ENCODE assay signal across 13 mouse cellular contexts in genomic region chr1:187439170-187439914, GRCm38 (mm10).
A peak's percentile ranks its signal among the peaks of the same experiment; 100 is the strongest.
DNase-seq lines count a peak whose midpoint lies in the region; ATAC-seq lines count a peak whose summit lies in the region.
"Had no signal": no experiment of that assay in that cellular context is flagged by ENCODE, and none has a peak within 500 bp of the region (broad histone marks: within the 10 kb centered on the region; RNA-seq: fewer than 3 reads in every experiment).

No protein-coding gene starts in this region.

- H3K36me3 ChIP-seq in heart, embryonic 11.5 days (ENCODE audit: control insufficient read depth, insufficient read depth, low read length), result no peaks in the 10 kb centered on the region
- no peaks in the 10 kb centered on the region for H3K36me3 ChIP-seq in embryonic facial prominence, embryonic 14.5 days (ENCODE audit: control insufficient read depth, insufficient read depth, low read length)
- H3K36me3 ChIP-seq in kidney, embryonic 16.5 days (ENCODE audit: insufficient read depth, low read length), result no peaks in the 10 kb centered on the region
- no peaks in the 10 kb centered on the region for H3K36me3 ChIP-seq in heart, embryonic 12.5 days
- H3K36me3 ChIP-seq: embryonic facial prominence, embryonic 13.5 days; heart, embryonic 15.5 days had no signal

- H3K4me2 ChIP-seq in heart, embryonic 11.5 days, result no peak overlapping the region
- H3K4me2 ChIP-seq in embryonic facial prominence, embryonic 14.5 days (ENCODE audit: low read depth, low read length), result no peak overlapping the region
- peak overlapping the region; percentile 35 for H3K4me2 ChIP-seq in kidney, embryonic 16.5 days (replicated peaks; ENCODE audit: low read depth, low read length)
- H3K4me2 ChIP-seq in heart, embryonic 12.5 days, result no peak overlapping the region
- H3K4me2 ChIP-seq: embryonic facial prominence, embryonic 13.5 days; heart, embryonic 15.5 days had no signal

- 82% methylated on average over 20 of the region's 20 CpGs for WGBS in heart, embryonic 11.5 days (ENCODE audit: insufficient replicate concordance)
- 77% methylated on average over 20 of the region's 20 CpGs for WGBS in embryonic facial prominence, embryonic 14.5 days
- 45% methylated on average over 20 of the region's 20 CpGs for WGBS in kidney, embryonic 16.5 days
- WGBS in heart, embryonic 12.5 days, result 75% methylated on average over 20 of the region's 20 CpGs

- H3K27me3 ChIP-seq in heart, embryonic 11.5 days (ENCODE audit: control insufficient read depth, insufficient read depth, low read length), result no peaks in the 10 kb centered on the region
- no peaks in the 10 kb centered on the region for H3K27me3 ChIP-seq in embryonic facial prominence, embryonic 14.5 days (replicated peaks; ENCODE audit: control insufficient read depth, insufficient read depth, low read length)
- no peaks in the 10 kb centered on the region for H3K27me3 ChIP-seq in kidney, embryonic 16.5 days (ENCODE audit: insufficient read depth, low read length)
- H3K27me3 ChIP-seq in heart, embryonic 12.5 days (replicated peaks), result no peaks in the 10 kb centered on the region
- H3K27me3 ChIP-seq: heart, embryonic 15.5 days had no signal

- H3K4me3 ChIP-seq in heart, embryonic 11.5 days (ENCODE audit: low read depth, low read length), result no peak overlapping the region
- no peak overlapping the region for H3K4me3 ChIP-seq in embryonic facial prominence, embryonic 14.5 days (ENCODE audit: low read depth, low read length)
- H3K4me3 ChIP-seq in kidney, embryonic 16.5 days (ENCODE audit: low read length), result no peak overlapping the region
- H3K4me3 ChIP-seq in heart, embryonic 12.5 days, result no peak overlapping the region
- H3K4me3 ChIP-seq: embryonic facial prominence, embryonic 13.5 days; heart, embryonic 15.5 days had no signal

- ATAC-seq in heart, embryonic 11.5 days (replicated peaks; ENCODE audit: insufficient number of reproducible peaks, low FRiP score, low TSS enrichment), result no peak
- ATAC-seq in embryonic facial prominence, embryonic 14.5 days (ENCODE audit: low read depth), result peak; percentile 71; the same call in 1 of the 2 replicates
- peak; percentile 95 for ATAC-seq in kidney, embryonic 16.5 days (ENCODE audit: low FRiP score, low TSS enrichment)
- ATAC-seq in megakaryocyte progenitor cell, adult 5-6 weeks (replicated peaks; ENCODE audit: poor library complexity), result no peak
- no peak for ATAC-seq in heart, embryonic 12.5 days (ENCODE audit: insufficient number of reproducible peaks, low FRiP score)
- ATAC-seq: activated CD4-positive, CD25-positive, alpha-beta regulatory T cell, adult 4 months had no signal

- DNase-seq in heart, adult 11 months, result peak; percentile 81
- DNase-seq in embryonic facial prominence, embryonic 14.5 days (ENCODE audit: low spot score), result peak; percentile 73
- DNase-seq in retina, embryonic 14.5 days (ENCODE audit: low spot score), result peak; percentile 91
- DNase-seq in layer of hippocampus, adult 11-12 months (ENCODE audit: low spot score), result no peak
- DNase-seq: right cerebral cortex, postnatal 25 days; thymus, adult 2 months had no signal

- H3K27ac ChIP-seq in heart, embryonic 11.5 days (ENCODE audit: low read depth, low read length), result no peak overlapping the region
- H3K27ac ChIP-seq in embryonic facial prominence, embryonic 14.5 days (replicated peaks; ENCODE audit: low read depth, low read length), result no peak overlapping the region
- peak overlapping the region; percentile 41 for H3K27ac ChIP-seq in kidney, embryonic 16.5 days (ENCODE audit: low read length)
- no peak overlapping the region for H3K27ac ChIP-seq in heart, embryonic 12.5 days (ENCODE audit: poor library complexity, severe bottlenecking)
- H3K27ac ChIP-seq: embryonic facial prominence, embryonic 13.5 days; heart, embryonic 15.5 days had no signal

- H3K4me1 ChIP-seq in heart, embryonic 11.5 days (ENCODE audit: control insufficient read depth, insufficient read depth, low read length), result peaks cover 14% of the 10 kb centered on the region
- no peaks in the 10 kb centered on the region for H3K4me1 ChIP-seq in embryonic facial prominence, embryonic 14.5 days (ENCODE audit: control insufficient read depth, insufficient read depth, low read length)
- peaks cover 3% of the 10 kb centered on the region; the same call in 1 of the 2 replicates for H3K4me1 ChIP-seq in kidney, embryonic 16.5 days (ENCODE audit: insufficient read depth, low read length)
- peaks cover 10% of the 10 kb centered on the region for H3K4me1 ChIP-seq in heart, embryonic 12.5 days (replicated peaks)
- H3K4me1 ChIP-seq: embryonic facial prominence, embryonic 13.5 days had no signal

- H3K9ac ChIP-seq in heart, embryonic 11.5 days (ENCODE audit: low read depth, low read length), result no peak overlapping the region
- H3K9ac ChIP-seq in embryonic facial prominence, embryonic 14.5 days (ENCODE audit: low read depth, low read length), result no peak overlapping the region
- 0 out of 2 replicates have a peak overlapping the region, but pooled peaks have one; percentile 24 for H3K9ac ChIP-seq in kidney, embryonic 16.5 days (replicated peaks; ENCODE audit: low read length)
- H3K9ac ChIP-seq in heart, embryonic 12.5 days, result no peak overlapping the region
- H3K9ac ChIP-seq: embryonic facial prominence, embryonic 13.5 days; heart, embryonic 15.5 days had no signal

- H3K9me3 ChIP-seq in heart, embryonic 11.5 days (replicated peaks; ENCODE audit: control insufficient read depth, low read length), result no peaks in the 10 kb centered on the region
- H3K9me3 ChIP-seq in embryonic facial prominence, embryonic 14.5 days (ENCODE audit: control insufficient read depth, low read length), result no peaks in the 10 kb centered on the region
- no peaks in the 10 kb centered on the region; the same call in 1 of the 2 replicates for H3K9me3 ChIP-seq in kidney, embryonic 16.5 days (ENCODE audit: low read length)
- H3K9me3 ChIP-seq in heart, embryonic 12.5 days (replicated peaks), result no peaks in the 10 kb centered on the region
- H3K9me3 ChIP-seq: embryonic facial prominence, embryonic 13.5 days; heart, embryonic 15.5 days had no signal

Comparison
In these comparisons a context has a peak if more than half of its experiments do, and no peak if none do; other contexts are left out.
1. ATAC-seq: peak in embryonic facial prominence, embryonic 14.5 days (single experiment) and kidney, embryonic 16.5 days (single experiment); none in heart, embryonic 11.5 days (single experiment), megakaryocyte progenitor cell, adult 5-6 weeks (single experiment) and heart, embryonic 12.5 days (single experiment).